Mouse (Mus musculus) brain, embryonic 14.5 days (tissue): Measurements from ENCODE around the gene Sltm. TPM values are rescaled to one million over a fixed set of nuclear protein-coding genes. Genes with fewer than 3 reads are reported as not detected.

Experiments
- DNase-seq: peaks from one replicate; pipeline ENCODE4 v3.0.0-alpha.2; 2011; ENCODE audit warnings: low read depth
- CTCF ChIP-seq: fragments of 200-500 bp; IDR thresholded peaks from 2 replicates; pipeline ENCODE4 v1.5.1; 2012; ENCODE audit warnings: inconsistent platforms, mild to moderate bottlenecking, moderate library complexity, borderline replicate concordance; ENCODE audit not compliant: insufficient read depth, insufficient read length; ENCODE audit errors: extremely low read depth
- POLR2A ChIP-seq: fragments of 200-500 bp; IDR thresholded peaks from 2 replicates; pipeline ENCODE4 v1.6.1; 2012; ENCODE audit warnings: mild to moderate bottlenecking, inconsistent platforms, borderline replicate concordance; ENCODE audit not compliant: poor library complexity, insufficient read depth, insufficient read length, severe bottlenecking; ENCODE audit errors: extremely low read depth
- polyA plus RNA-seq: library from polyadenylated mRNA; depleted of rRNA; stranded (reverse); fragments of >200 nt; gene quantifications from 2 replicates; pipeline ENCODE4 v1.2.3, GENCODE M21; 2012

Gene Sltm
- polyA plus RNA-seq, 1 experiment: 58.8 TPM

- DNase-seq: peak; percentile 5
- TF ChIP-seq CTCF (no peak), POLR2A (no peak)
These were observed 12.9 kb downstream of the Sltm start for GRCm38 (mm10) chr9:70555431-70555830.

GRCm38 (mm10) chr9:70556796-70557195 is 14.2 kb downstream of the Sltm start:
- DNase-seq: no peak
- TF ChIP-seq POLR2A (no peak), CTCF (no peak)

GRCm38 (mm10) chr9:70562825-70563224 is 20.3 kb downstream of the Sltm start:
- no peak for TF ChIP-seq CTCF
- no peak for TF ChIP-seq POLR2A
- DNase-seq: no peak

GRCm38 (mm10) chr9:70567651-70568050 is 25.1 kb downstream of the Sltm start:
- no peak for DNase-seq
- TF ChIP-seq POLR2A (no peak), CTCF (no peak)

GRCm38 (mm10) chr9:70570351-70570750 is 27.8 kb downstream of the Sltm start:
- no peak for DNase-seq
- TF ChIP-seq CTCF (no peak), POLR2A (no peak)

GRCm38 (mm10) chr9:70578123-70578522 is 35.6 kb downstream of the Sltm start:
- no peak for DNase-seq
- TF ChIP-seq CTCF (no peak), POLR2A (no peak)

GRCm38 (mm10) chr9:70580956-70581355 is 38.4 kb downstream of the Sltm start:
- TF ChIP-seq CTCF: no peak
- TF ChIP-seq POLR2A: no peak
- DNase-seq: no peak

GRCm38 (mm10) chr9:70584641-70585040 is 42.1 kb downstream of the Sltm start:
- TF ChIP-seq POLR2A (no peak), CTCF (no peak)
- DNase-seq: peak; percentile 6

- no peak for DNase-seq
- TF ChIP-seq CTCF: no peak
- TF ChIP-seq POLR2A: no peak
These were observed 42.6 kb downstream of the Sltm start for GRCm38 (mm10) chr9:70585172-70585571.

- no peak for TF ChIP-seq POLR2A
- no peak for TF ChIP-seq CTCF
These were observed 44.6 kb downstream of the Sltm start for GRCm38 (mm10) chr9:70587171-70587570.

GRCm38 (mm10) chr9:70590775-70591174 is 48.2 kb downstream of the Sltm start:
- no peak for TF ChIP-seq CTCF
- TF ChIP-seq POLR2A: no peak
- no peak for DNase-seq

More at GRCm38 (mm10) chr9:70587171-70587570, 44.6 kb downstream of the Sltm start:
- no peak for DNase-seq

- no peak for DNase-seq
These were observed 48.9 kb downstream of the Sltm start for GRCm38 (mm10) chr9:70591486-70591885.

GRCm38 (mm10) chr9:70598271-70598670 is 55.7 kb downstream of the Sltm start:
- TF ChIP-seq POLR2A: no peak
- TF ChIP-seq CTCF: no peak
- no peak for DNase-seq

More at GRCm38 (mm10) chr9:70591486-70591885, 48.9 kb downstream of the Sltm start:
- no peak for TF ChIP-seq POLR2A
- no peak for TF ChIP-seq CTCF
